Mouse (Mus musculus) ovary, postnatal 36 days (tissue): Measurements from ENCODE around the gene Frmd8.
A peak's percentile ranks its signal among the peaks of the same experiment; 100 is the strongest.
"Not testable (repeated sequence)": the region's sequence is repeated elsewhere in the genome, so short reads cannot be mapped to it uniquely, and the experiment has no call there.

Experiments used
- DNase-seq: peaks from one replicate; pipeline ENCODE4 v3.0.0; 2022; ENCODE audit warnings: low spot score, mixed read lengths

The Frmd8 gene

DNA sequence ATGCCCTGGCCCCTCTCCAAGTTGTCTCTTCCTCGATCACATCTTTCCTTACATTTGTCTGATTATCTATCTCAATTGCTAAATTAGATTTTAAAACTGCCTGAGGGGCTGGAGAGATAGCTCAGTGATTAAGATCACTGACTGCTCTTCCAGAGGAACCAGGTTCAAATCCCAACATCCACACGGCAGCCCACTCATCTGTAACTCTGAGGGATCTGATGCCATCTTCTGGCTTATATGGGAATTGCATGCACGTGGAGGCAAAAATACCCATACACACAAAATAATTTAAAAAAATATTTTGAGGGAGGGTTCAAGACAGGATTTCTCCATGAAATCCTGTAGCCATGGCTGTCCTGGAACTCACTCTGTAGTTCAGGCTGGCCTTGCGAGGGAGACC lies 10.8 kb upstream of the Frmd8 start:
- no peak for DNase-seq

DNA sequence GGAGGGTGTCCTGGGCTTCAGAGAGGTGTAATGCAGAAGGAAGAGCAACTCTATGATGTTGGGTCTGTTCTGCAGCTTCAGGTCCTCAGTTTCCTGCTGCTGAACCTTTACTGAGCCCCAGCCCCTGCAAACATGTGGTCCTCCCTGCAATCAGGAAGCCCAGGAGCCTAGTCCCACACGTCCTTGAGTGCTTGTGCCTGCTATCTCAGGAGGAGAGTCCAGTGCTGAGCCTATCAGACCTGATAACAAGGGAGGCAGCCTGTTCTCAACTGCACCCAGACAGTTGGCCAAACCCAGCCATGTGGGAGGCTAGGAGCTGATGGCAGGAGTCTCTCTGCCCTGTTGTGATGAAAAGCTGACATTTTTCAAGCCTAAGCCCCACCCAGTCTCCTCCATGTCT lies 8.9 kb upstream of the Frmd8 start:
- DNase-seq = no peak

- DNase-seq = not testable (repeated sequence)
Observed at GRCm38 (mm10) chr19:5882079-5882478, 7.0 kb upstream of the Frmd8 start.

DNA sequence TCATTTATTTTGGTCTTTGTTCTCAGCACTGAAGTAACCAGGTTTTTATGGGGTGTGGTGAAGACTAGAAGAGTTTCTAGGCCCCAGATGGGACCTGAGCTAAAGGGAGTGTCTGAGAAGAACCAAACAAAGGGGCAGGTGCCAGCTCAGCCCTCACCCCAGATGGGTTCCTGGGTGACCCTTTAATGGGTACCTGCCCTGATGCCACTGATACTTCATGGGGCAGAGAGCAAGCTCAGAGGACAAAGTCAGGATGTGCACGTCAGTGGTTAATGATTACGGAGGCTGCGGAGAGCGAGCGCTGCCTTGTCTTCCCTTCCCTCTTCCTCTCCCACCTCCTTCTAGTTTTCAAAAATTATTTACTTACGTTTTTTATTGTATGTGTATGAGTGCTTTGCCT lies 6.1 kb upstream of the Frmd8 start:
- no peak for DNase-seq

DNA sequence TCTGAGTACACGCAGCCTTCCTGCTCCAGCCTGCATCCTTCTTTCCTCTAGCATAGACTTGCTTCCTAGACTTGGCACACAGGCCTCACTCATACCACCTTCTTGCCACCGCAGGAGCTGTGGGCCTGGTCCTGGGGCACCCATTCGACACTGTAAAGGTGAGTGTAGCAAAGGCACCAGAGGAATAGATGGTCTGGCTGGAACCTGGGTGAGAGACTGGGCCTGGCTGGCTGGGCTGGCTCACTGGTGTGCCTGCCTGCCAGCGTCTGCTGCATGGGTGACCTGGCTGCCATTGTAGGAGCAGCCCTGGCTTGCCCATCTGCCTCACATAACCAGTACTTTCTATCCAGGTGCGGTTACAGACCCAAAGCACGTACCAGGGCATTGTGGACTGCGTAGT lies 4.7 kb upstream of the Frmd8 start:
- no peak for DNase-seq

DNA sequence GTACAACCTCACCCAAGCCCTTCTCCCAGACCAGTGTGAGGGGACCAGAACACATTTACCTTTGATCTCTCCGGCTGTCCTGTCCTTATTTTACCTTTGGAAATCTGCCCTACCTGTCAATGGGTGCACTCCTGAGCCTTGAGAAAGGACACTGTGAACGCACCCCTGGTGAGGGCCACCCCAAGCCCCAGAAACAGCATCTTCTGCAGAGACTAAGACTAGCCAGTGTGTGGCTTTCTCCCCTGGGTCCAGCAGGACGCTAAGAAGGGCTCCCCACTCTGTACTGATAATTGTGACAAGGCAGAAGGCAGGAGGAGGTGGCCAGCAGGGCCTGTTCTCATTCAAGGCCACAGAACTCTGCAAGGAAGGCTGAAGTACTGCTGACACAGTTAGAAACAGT lies 3.8 kb upstream of the Frmd8 start:
- no peak for DNase-seq

GRCm38 (mm10) chr19:5878362-5878722 lies 3.3 kb upstream of the Frmd8 start:
- DNase-seq = peak; percentile 66

- peak; percentile 73 for DNase-seq
Observed at GRCm38 (mm10) chr19:5877618-5878361, 2.7 kb upstream of the Frmd8 start, which contains the start of gene Slc25a45. Gene Slc25a45, plus strand, starts transcription at chr19:5877808.

GRCm38 (mm10) chr19:5874391-5874968 lies 594 bp downstream of the Frmd8 start:
- DNase-seq = no peak

DNA sequence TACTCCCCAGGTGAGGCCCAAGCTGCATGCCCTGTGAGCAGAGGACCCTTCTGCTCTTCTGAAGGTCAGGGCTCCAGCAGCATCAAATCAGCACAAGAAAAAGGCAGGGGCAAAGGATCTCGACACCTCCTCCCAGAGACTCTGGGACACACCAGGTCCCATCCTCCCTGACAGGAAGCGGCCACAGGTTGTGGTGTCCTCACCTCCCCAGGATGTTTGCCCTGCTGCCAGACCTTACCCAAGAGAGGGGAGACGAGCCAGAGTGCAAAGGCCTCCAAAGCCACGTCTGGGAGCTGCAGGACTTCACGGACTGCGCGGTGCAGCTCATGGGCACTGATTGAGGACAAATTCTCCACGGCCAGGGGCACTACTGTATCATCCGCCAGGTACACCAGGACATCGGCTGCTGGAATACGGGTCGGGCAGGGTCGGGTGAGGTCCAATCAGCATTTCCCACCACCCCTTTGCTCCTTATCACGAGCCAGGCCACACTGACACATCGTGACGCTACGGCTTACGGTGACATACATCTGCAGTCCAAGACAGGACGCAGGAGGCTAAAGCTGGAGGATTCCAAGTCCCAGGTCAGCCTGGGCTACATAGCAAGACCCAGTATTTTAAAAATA lies 2.0 kb downstream of the Frmd8 start:
- DNase-seq = no peak

- DNase-seq = no peak
Observed at GRCm38 (mm10) chr19:5872528-5872927, 2.5 kb downstream of the Frmd8 start.

DNA sequence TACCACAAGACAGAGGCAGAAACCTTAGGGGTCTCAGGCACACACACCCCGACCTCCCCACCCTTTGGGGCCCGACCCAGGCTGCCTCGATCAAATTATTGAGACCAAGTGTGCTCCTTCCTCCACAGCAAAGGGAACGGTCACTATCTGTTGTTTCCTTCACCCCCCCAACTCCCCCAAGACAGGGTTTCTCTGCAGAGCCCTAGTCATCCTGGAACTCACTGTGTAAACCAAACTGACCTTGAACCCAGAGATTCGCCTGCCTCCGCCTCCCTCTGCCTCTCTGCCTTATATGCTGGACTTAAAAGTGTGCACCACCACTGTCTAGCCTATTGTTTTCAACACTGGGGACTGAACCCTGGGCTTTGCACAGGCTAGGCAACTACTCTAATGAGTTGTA lies 3.4 kb downstream of the Frmd8 start:
- no peak for DNase-seq

GRCm38 (mm10) chr19:5871273-5871672 lies 3.8 kb downstream of the Frmd8 start:
- no peak for DNase-seq

GRCm38 (mm10) chr19:5868096-5868495 lies 7.0 kb downstream of the Frmd8 start:
- no peak for DNase-seq

- DNase-seq = no peak
Observed at GRCm38 (mm10) chr19:5864710-5865398, 10.2 kb downstream of the Frmd8 start.

- DNase-seq = no peak
Observed at GRCm38 (mm10) chr19:5863776-5864175, 11.3 kb downstream of the Frmd8 start.

DNA sequence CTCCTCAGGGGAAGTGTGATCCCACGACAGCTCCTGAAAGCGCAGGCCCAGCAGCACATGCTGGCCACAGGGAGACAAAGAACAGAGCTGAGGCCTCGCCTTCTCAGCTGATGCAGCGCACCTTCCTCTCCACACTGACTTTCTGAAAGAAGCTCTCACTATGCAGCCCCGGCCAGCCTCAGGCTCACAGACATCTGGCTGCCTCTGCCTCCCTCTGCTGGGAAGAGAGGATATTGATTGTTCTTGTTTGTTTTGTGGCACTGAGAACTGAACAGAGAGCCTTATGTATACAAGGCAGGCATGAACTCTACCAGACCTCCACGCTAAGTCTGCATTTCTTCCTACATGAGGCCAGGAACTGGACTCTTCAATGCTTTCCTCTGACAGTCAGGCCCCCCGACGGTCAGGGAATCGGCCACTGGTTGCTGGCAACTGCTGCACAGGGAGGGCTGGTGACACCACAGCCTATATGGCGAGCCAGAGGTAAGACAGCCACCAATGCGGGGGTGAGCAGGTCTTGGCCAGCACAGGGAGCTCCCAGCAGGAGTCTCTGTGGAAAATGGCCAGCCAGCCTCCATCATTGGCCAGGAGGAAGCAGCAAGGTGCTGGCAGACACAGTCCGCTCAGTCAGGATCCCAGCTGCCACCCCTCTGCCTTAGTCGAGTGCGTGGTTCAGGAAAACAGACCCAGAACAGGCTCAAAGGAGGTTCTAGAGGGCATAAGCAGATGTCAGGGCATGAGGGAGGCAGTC lies 12.6 kb downstream of the Frmd8 start:
- no peak for DNase-seq

- no peak for DNase-seq
Observed at GRCm38 (mm10) chr19:5856604-5857003, 18.5 kb downstream of the Frmd8 start.

GRCm38 (mm10) chr19:5852035-5852722 lies 22.9 kb downstream of the Frmd8 start:
- no peak for DNase-seq

DNA sequence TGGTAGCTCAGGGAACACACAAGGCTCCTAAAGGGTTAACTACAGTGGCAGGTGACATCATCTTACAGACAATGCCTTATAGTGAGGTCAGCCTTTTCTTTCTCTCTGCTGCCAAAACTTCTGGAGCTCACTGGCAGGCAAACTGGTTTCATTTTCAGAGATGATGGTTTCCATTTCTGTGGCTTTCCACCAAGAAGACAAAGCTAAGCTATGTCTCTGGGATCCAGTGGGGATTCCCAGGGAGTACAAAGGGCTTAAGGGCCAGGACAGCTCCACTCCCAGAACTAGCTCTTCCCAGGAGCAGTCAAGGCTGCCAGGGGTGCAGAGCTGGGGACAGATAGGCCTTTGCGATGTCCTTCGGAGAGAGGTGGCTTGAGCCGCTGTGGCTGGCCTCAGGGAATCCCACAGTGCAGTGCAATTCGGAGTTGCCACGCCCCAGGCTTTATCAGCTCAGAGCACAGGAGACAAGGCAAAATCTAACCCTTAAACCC lies 23.5 kb downstream of the Frmd8 start:
- no peak for DNase-seq

GRCm38 (mm10) chr19:5850860-5851259 lies 24.2 kb downstream of the Frmd8 start:
- DNase-seq = no peak
